Mouse (Mus musculus) intestine, embryonic 15.5 days (tissue): ENCODE measurements around the gene Oxct2b. TPM values are rescaled to one million over a fixed set of nuclear protein-coding genes. Genes with fewer than 3 reads are reported as not detected.
A peak's percentile ranks its signal among the peaks of the same experiment; 100 is the strongest.
"Not testable (repeated sequence)": the region's sequence is repeated elsewhere in the genome, so short reads cannot be mapped to it uniquely, and the experiment has no call there.

Experiments
- ATAC-seq: fragments of 200-750 bp; cut with Nextera tagmentation; 2 replicates; pipeline ENCODE4 v1.8.0; 2017; ENCODE audit warnings: moderate TSS enrichment, moderate library complexity
- H3K27ac ChIP-seq: fragments of 300-500 bp; sonication (generic); 2 replicates; pipeline ENCODE4 v1.5.1; 2015; ENCODE audit warnings: mild to moderate bottlenecking, inconsistent platforms
- H3K27me3 ChIP-seq: fragments of 300-500 bp; sonication (generic); replicated peaks from 2 replicates; pipeline ENCODE4 v1.6.1; 2015; ENCODE audit warnings: inconsistent platforms
- H3K36me3 ChIP-seq: fragments of 300-500 bp; sonication (generic); 2 replicates; pipeline ENCODE4 v1.6.1; 2015; ENCODE audit warnings: inconsistent platforms
- H3K4me1 ChIP-seq: fragments of 300-500 bp; sonication (generic); replicated peaks from 2 replicates; pipeline ENCODE4 v1.6.1; 2015; ENCODE audit warnings: inconsistent platforms
- H3K4me2 ChIP-seq: fragments of 300-500 bp; sonication (generic); replicated peaks from 2 replicates; pipeline ENCODE4 v1.6.1; 2015; ENCODE audit warnings: mild to moderate bottlenecking, inconsistent platforms
- H3K4me3 ChIP-seq: fragments of 300-500 bp; sonication (generic); replicated peaks from 2 replicates; pipeline ENCODE4 v1.5.1; 2015; ENCODE audit warnings: inconsistent platforms
- H3K9ac ChIP-seq: fragments of 300-500 bp; sonication (generic); 2 replicates; pipeline ENCODE4 v1.6.1; 2015; ENCODE audit warnings: inconsistent platforms
- H3K9me3 ChIP-seq: fragments of 300-500 bp; sonication (generic); 2 replicates; pipeline ENCODE4 v1.6.1; 2016; ENCODE audit warnings: inconsistent platforms
- WGBS: fragments of 180-500 bp; shearing (Covaris S2); methylation state at CpG from one replicate; pipeline ENCODE4 v1.1.7; 2015; 5-methylcytosine and 5-hydroxymethylcytosine counted together
- polyA plus RNA-seq: library from polyadenylated mRNA; unstranded; fragments of >200 nt; fragmentation: Nextera tagmentation; extraction: Ambion mirVana; gene quantifications from 2 replicates; pipeline ENCODE4 v1.2.1, GENCODE M21; 2015

The Oxct2b gene
- polyA plus RNA-seq, 1 experiment from 2014 or later: 0.11 TPM

DNA sequence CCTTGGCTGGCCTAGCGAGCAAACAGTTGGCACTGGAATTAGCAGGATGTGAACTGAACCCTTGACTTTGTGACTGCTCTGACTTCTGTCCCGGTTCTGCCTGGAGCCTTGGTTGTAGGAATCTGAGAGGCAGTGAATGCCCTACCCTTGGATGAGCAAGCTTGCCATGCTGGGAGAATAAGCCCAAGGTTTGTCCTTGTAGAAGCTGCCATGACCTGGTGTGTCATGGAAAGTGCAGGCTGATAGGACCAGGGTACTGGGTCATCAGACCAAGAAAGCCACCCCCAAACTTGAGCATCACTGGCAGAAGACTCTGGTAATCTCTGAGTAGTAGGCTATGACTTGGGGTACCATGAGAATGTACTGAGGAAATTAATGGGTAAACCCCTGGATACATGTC is 5.2 kb downstream of the Oxct2b start:
- Histone ChIP-seq H3K27ac (no peak overlapping the region), H3K36me3 (peaks cover 11% of the 10 kb centered on the region), H3K4me3 (no peak overlapping the region), H3K9me3 (no peaks in the 10 kb centered on the region), H3K27me3 (0 out of 2 replicates have a peak, but pooled peaks cover 4% of the 10 kb centered on the region), H3K9ac (no peak overlapping the region), H3K4me2 (no peak overlapping the region), H3K4me1 (no peaks in the 10 kb centered on the region)
- no peak for ATAC-seq
- WGBS: 69% methylated on average over 2 of the region's 2 CpGs

DNA sequence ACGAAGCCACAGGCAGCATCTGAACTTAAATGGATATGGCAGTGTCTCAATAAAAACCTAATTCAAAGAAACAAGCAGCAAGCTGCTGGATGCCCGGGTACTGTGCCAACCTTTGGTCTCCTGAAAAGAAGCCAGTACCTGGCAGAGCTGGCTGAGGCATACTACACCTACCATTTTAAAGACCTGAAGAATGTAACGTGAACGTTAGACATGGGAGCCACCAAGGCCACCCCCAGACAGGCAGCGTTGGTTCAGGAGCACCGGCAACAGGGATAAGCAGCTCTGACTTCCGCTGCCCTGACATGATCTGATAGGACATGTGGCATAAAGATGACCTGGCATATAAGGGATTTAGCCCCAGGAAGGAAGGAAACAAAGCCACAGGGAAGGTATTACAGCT is 10.6 kb downstream of the Oxct2b start:
- H3K27me3 ChIP-seq: no peaks in the 10 kb centered on the region
- H3K9me3 ChIP-seq: no peaks in the 10 kb centered on the region
- peaks cover 34% of the 10 kb centered on the region for H3K36me3 ChIP-seq
- no peak overlapping the region for H3K27ac ChIP-seq
- H3K4me3 ChIP-seq: no peak overlapping the region
- no peak for ATAC-seq
- 95% methylated on average over 7 of the region's 7 CpGs for WGBS
- no peak overlapping the region for H3K4me2 ChIP-seq
- H3K4me1 ChIP-seq: no peaks in the 10 kb centered on the region
- no peak overlapping the region for H3K9ac ChIP-seq

DNA sequence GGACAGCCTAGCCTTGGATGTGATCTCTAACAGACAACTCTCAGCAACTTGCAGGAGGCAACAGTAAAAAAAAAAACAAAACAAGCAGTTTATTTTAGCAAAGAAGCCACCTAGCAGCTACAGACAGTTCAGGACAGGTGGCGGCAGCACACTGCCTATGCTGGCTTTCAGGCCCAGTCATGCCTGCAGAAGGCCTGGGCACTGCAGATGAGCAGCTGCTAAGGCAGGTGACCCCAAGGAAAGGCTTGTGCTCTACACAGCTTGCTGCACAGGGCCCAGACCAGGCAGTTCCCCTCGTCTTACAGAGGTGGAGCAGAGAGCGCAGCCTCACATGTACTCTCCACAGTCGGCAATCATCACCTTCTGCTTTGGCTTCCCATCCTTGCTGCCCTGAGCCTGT is 11.0 kb downstream of the Oxct2b start:
- WGBS: 89% methylated on average over 4 of the region's 4 CpGs
- H3K27me3 ChIP-seq: no peaks in the 10 kb centered on the region
- no peaks in the 10 kb centered on the region for H3K9me3 ChIP-seq
- no peak for ATAC-seq
- no peak overlapping the region for H3K4me3 ChIP-seq
- no peaks in the 10 kb centered on the region for H3K4me1 ChIP-seq
- H3K4me2 ChIP-seq: no peak overlapping the region
- H3K36me3 ChIP-seq: peaks cover 38% of the 10 kb centered on the region
- no peak overlapping the region for H3K9ac ChIP-seq
- H3K27ac ChIP-seq: no peak overlapping the region

DNA sequence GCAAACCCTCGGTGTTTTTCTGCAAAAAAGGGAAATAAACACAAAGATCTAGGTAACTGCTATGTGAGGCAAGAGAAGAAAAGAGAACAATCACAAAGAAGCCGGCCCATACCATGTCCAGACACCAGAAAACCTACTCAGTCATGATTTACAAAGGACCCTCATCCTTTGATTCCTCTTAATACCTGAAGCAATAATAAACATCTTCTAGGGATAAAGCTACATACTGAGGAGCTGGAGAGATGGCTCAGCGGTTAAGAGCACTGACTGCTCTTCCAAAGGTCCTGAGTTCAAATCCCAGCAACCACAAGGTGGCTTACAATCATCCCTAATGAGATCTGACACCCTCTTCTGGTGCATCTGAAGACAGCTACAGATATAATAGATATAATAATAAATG is 21.5 kb downstream of the Oxct2b start:
- H3K4me2 ChIP-seq: no peak overlapping the region
- peaks cover 10% of the 10 kb centered on the region for H3K4me1 ChIP-seq
- H3K36me3 ChIP-seq: peaks cover 22% of the 10 kb centered on the region
- no peak overlapping the region for H3K4me3 ChIP-seq
- WGBS: 84% methylated on average over 3 of the region's 3 CpGs
- no peaks in the 10 kb centered on the region for H3K27me3 ChIP-seq
- H3K9ac ChIP-seq: no peak overlapping the region
- H3K9me3 ChIP-seq: no peaks in the 10 kb centered on the region
- no peak for ATAC-seq
- H3K27ac ChIP-seq: no peak overlapping the region

DNA sequence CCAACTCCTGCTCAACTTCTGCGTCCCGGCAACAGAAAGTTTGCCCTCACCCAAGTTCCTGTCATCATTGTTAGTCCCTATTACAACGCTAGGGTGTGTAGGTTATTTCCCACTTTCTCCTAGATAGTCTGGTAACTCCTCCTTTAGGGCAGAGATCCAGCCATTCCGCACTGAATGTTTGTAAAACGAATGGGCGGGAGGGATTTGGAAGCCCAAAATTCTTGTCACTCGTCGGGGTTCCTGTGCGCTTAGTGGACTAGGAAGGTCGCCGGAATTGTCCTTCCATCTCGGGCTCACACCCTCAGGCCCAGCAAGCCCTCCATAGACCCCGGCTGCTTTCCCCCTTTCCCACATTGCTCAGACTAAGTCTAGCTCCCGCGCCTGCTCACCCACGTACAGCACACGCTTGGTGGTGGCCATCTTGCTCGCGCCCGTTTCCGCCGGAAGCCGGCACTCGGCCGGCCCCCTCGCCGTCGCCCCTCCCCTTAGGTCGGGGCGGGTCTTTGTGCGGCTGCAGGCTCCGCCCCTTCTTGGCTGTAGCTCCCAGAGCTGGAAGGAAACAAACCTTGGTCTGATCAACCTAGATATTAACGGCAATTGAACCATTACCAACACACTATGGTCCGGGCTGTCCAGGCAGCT is 23.6 kb downstream of the Oxct2b start, which contains the start of gene Ppie:
Gene Ppie (minus strand): TSS at position 439 of the 642 bp plus-strand sequence.
- no peaks in the 10 kb centered on the region for H3K9me3 ChIP-seq
- H3K4me3 ChIP-seq: peak within 1 kb of the TSS; percentile 69
- peaks cover 10% of the 10 kb centered on the region for H3K36me3 ChIP-seq
- H3K4me1 ChIP-seq: peaks cover 10% of the 10 kb centered on the region
- peak; percentile 99 for ATAC-seq
- no peaks in the 10 kb centered on the region for H3K27me3 ChIP-seq
- H3K27ac ChIP-seq: peak within 1 kb of the TSS; percentile 92
- WGBS: under 1% methylated on average over 34 of the region's 34 CpGs
- peak within 1 kb of the TSS; percentile 85 for H3K4me2 ChIP-seq
- peak within 1 kb of the TSS; percentile 60 for H3K9ac ChIP-seq

DNA sequence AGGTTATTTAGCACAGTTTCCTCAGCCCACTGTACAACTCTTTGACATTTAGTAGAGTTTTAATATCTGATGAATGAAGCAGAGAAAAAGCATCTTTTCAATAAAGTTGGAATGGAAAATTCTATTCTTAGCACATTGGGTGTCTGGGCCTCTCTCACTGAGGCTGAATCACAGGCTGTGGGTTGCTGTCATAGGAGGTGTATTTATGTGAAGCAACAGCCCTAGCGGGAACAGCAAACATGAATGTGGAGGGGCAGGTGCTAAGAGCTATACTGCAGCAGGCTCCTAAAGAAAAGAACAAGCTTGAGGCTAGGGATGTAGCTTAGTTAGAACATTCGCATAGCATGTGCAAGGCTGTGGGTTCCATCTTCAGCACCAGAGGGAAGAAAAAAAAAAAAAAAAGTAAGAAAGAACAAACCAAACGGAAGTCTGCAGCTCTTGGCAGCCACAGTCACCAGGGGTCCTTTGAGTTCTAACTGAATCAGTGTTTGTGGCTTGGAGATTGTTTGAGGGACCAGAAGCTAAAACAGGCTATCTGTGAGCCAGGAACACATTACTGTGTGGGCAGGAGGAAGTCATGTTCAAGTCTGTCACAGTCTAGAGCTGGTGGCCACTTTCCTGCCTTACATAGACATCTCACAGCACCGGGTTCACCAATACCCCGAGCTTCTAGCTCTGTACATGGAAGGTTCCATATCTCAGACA is 31.5 kb downstream of the Oxct2b start:
- no peaks in the 10 kb centered on the region for H3K4me1 ChIP-seq
- no peak overlapping the region for H3K4me2 ChIP-seq
- ATAC-seq: no peak
- no peaks in the 10 kb centered on the region for H3K27me3 ChIP-seq
- 73% methylated on average over 5 of the region's 5 CpGs for WGBS
- no peak overlapping the region for H3K27ac ChIP-seq
- H3K9me3 ChIP-seq: no peaks in the 10 kb centered on the region
- H3K9ac ChIP-seq: no peak overlapping the region
- no peak overlapping the region for H3K4me3 ChIP-seq
- H3K36me3 ChIP-seq: no peaks in the 10 kb centered on the region

DNA sequence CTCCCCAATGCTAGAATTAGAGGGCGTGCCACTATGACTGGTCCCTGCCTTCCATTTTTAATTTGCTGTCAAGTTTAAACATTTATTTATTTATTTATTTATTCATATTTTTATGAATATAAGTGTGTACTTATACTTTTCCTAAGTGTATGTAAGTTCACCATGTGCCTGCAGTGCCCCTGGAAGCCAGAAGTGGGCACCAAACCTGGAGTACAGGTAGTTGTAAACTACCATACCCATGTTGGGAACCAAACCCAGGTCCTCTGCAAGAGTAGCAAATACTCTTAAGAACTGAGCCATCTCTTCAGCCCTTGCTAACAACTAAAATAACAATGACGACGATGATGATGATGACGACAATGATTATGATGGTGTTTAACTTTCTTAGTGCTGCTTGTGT is 35.9 kb downstream of the Oxct2b start:
- no peak overlapping the region for H3K27ac ChIP-seq
- no peak overlapping the region for H3K9ac ChIP-seq
- H3K4me1 ChIP-seq: no peaks in the 10 kb centered on the region
- H3K9me3 ChIP-seq: no peaks in the 10 kb centered on the region
- H3K27me3 ChIP-seq: no peaks in the 10 kb centered on the region
- no peak overlapping the region for H3K4me3 ChIP-seq
- no peaks in the 10 kb centered on the region for H3K36me3 ChIP-seq
- WGBS: 76% methylated on average over 4 of the region's 4 CpGs
- no peak for ATAC-seq
- no peak overlapping the region for H3K4me2 ChIP-seq

DNA sequence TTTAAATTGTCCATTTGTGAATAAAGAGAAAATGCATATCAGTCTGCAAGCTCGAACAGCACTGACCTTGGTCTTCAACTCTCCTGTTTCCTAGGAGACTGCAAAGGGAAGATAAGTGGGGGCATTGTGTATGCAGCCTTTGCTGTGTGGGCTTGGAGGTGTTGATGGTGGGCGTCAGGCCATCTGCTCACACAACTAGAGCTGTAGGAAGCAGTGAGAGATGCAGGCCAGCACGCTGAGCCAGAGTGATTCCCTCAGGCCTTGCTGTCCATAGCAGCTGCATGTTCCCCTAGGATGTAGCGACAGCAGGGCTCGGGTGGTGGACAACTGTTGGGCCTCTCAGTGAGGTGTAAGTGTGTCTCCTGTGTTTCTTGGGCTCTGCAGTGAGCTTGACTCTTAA is 36.9 kb downstream of the Oxct2b start:
- Histone ChIP-seq H3K4me3 (no peak overlapping the region), H3K27ac (no peak overlapping the region), H3K9me3 (no peaks in the 10 kb centered on the region), H3K27me3 (no peaks in the 10 kb centered on the region), H3K4me1 (no peaks in the 10 kb centered on the region), H3K4me2 (no peak overlapping the region), H3K9ac (no peak overlapping the region), H3K36me3 (no peaks in the 10 kb centered on the region)
- no peak for ATAC-seq
- WGBS: 51% methylated on average over 5 of the region's 5 CpGs

DNA sequence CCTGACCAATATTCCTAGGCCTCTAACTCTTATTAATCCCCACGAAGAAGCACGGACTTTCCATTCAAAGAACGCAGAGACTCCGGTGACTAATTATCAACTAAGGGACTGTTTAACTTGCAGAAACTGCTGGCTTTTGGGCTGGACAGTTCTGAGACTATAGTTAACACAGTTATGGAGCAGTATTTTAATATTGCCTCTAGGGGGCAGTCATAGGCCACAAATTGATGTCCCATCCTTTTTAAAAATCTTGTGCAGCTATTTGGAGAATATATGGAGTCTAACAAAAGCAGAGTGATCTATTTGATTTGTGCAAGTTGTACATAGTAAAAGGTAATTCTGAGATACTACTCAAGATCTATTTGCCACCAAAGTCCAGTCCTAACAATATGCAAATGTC is 38.9 kb downstream of the Oxct2b start:
- no peaks in the 10 kb centered on the region for H3K36me3 ChIP-seq

DNA sequence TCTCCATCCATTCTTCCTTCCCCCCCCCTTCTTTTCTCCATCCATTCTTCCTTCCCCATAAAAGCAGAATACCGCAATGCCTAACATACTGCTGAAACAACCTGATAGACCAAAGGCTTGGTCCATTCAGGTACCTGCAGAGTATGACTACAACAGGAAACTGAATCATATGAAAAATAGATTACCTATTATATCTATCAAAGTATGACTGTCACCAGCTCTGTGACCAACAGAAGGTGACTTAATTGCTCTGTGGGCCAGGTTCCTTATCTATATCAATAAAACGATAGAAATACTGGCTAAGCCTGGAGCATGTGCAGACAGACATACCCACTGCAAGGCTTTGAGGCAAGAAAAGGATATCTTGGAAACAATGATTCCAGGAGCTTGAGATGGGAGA is 39.4 kb downstream of the Oxct2b start:
- no peak overlapping the region for H3K4me3 ChIP-seq
- H3K27me3 ChIP-seq: no peaks in the 10 kb centered on the region
- no peak overlapping the region for H3K4me2 ChIP-seq
- H3K9ac ChIP-seq: no peak overlapping the region
- no peaks in the 10 kb centered on the region for H3K36me3 ChIP-seq
- H3K27ac ChIP-seq: no peak overlapping the region
- no peaks in the 10 kb centered on the region for H3K4me1 ChIP-seq
- WGBS: 55% methylated on average over 2 of the region's 2 CpGs
- H3K9me3 ChIP-seq: no peaks in the 10 kb centered on the region
- peak; percentile 95 for ATAC-seq

More for the DNA sequence above, 38.9 kb downstream of the Oxct2b start:
- no peaks in the 10 kb centered on the region for H3K9me3 ChIP-seq
- no peak overlapping the region for H3K9ac ChIP-seq
- peak; percentile 80 for ATAC-seq
- no peaks in the 10 kb centered on the region for H3K27me3 ChIP-seq
- 17% methylated on average over 4 of the region's 4 CpGs for WGBS
- no peak overlapping the region for H3K4me3 ChIP-seq
- no peak overlapping the region for H3K4me2 ChIP-seq
- H3K4me1 ChIP-seq: no peaks in the 10 kb centered on the region
- H3K27ac ChIP-seq: no peak overlapping the region

DNA sequence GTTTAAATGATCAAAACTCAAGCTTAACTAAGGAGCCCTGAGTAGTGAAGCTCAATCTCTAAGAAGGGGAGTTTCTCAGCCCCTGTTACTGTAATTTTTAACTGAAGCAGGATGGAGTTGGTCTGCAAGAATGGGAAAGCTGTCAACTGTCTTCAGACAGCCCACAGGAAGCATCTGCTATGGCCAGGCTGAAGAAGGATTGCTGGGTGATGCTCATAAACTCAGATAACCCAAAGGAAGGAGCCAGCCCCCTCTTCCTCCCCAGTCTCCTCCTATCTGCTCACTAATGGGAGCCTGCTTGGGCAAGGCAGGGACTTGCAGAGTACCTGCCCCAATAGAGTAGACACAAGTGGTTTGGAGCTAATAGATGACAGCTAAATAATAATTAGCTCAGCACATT is 39.8 kb downstream of the Oxct2b start:
- H3K36me3 ChIP-seq: no peaks in the 10 kb centered on the region
- H3K27me3 ChIP-seq: no peaks in the 10 kb centered on the region
- H3K4me1 ChIP-seq: no peaks in the 10 kb centered on the region
- no peaks in the 10 kb centered on the region for H3K9me3 ChIP-seq
- no peak overlapping the region for H3K4me2 ChIP-seq
- peak; percentile 51 for ATAC-seq
- H3K4me3 ChIP-seq: no peak overlapping the region
- no peak overlapping the region for H3K9ac ChIP-seq
- H3K27ac ChIP-seq: no peak overlapping the region

DNA sequence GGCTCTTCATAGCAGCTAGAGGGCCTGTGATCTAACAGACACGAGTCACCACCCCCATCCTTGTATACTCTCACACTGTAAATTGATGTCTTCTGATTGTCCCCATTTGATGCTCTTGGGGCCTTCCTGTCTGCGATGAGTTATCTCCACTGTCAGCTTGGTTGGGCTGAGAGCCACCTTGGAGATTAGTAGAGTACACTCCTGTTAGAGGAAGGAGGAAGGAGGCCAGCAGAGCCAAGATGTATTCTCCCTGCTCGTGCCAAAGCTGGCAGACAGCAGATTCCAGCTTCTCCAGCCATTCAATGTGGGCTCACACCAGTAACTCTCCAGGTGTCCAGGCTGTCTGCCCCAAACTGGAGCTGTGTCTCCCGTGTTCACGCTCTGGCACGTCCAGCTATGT is 44.5 kb downstream of the Oxct2b start:
- no peaks in the 10 kb centered on the region for H3K9me3 ChIP-seq
- H3K9ac ChIP-seq: no peak overlapping the region
- H3K4me3 ChIP-seq: no peak overlapping the region
- H3K27ac ChIP-seq: no peak overlapping the region
- H3K4me1 ChIP-seq: peaks cover 5% of the 10 kb centered on the region
- no peaks in the 10 kb centered on the region for H3K27me3 ChIP-seq
- no peak for ATAC-seq
- 75% methylated on average over 6 of the region's 6 CpGs for WGBS
- H3K36me3 ChIP-seq: no peaks in the 10 kb centered on the region
- H3K4me2 ChIP-seq: no peak overlapping the region

DNA sequence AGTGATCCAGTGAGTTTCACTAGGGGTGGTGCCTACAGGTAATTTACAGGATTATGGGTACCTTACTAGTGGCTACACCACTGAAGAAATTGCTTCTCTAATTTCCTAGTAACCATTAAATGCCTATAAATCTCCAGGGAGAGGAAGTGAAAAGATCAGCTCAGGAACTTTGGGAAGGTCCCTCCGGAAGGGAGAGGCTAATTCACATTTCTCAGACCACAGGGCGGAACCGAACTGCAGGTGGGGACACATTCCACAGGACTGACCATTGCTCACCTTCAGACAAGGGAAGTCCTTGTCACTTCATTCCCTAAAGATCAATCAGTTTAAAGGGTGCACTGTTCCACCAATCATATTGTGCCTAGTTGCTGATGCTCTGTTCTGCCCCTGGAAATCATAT is 45.2 kb downstream of the Oxct2b start:
- not testable (repeated sequence) for H3K27ac ChIP-seq, H3K4me2 ChIP-seq, H3K9me3 ChIP-seq, H3K4me3 ChIP-seq, H3K27me3 ChIP-seq, H3K9ac ChIP-seq, H3K36me3 ChIP-seq, H3K4me1 ChIP-seq, ATAC-seq
- WGBS: 67% methylated on average over 3 of the region's 3 CpGs
